Mouse (Mus musculus): ENCODE measurements around the gene Desi2. TPM values are rescaled to one million over a fixed set of nuclear protein-coding genes. Genes with fewer than 3 reads are reported as not detected.
A peak's percentile ranks its signal among the peaks of the same experiment; 100 is the strongest.

Gene Desi2
- polyA plus RNA-seq, 1 experiment = 10.1 TPM

GRCm38 (mm10) chr1:178234109-178234508 is 46.9 kb downstream of the Desi2 start:
- H3K79me2 ChIP-seq (ENCODE audit: control insufficient read depth, insufficient read depth) = no peaks in the 10 kb centered on the region
- peaks cover 1% of the 10 kb centered on the region for H3K79me3 ChIP-seq (ENCODE audit: low read depth)
- no peak for TF ChIP-seq USF1 (IDR thresholded peaks at IDR 0.05; ENCODE audit: low read depth)
- no peak for TF ChIP-seq MYOG (IDR thresholded peaks at IDR 0.05; ENCODE audit: control insufficient read depth, extremely low read depth, insufficient read length)
- no peak for TF ChIP-seq FOSL1 (IDR thresholded peaks at IDR 0.05; ENCODE audit: insufficient read depth, low read length, poor library complexity, severe bottlenecking)
- TF ChIP-seq MAX (IDR thresholded peaks at IDR 0.05) = no peak
- no peak for TF ChIP-seq CEBPB (IDR thresholded peaks at IDR 0.05; ENCODE audit: low read depth)
- TF ChIP-seq MYOD1 (IDR thresholded peaks at IDR 0.05; ENCODE audit: control insufficient read depth, insufficient read length, low read depth) = no peak
- no peak for TF ChIP-seq CTCF (IDR thresholded peaks at IDR 0.05; ENCODE audit: control insufficient read depth, insufficient read depth, insufficient read length)
- no peak overlapping the region for H3ac ChIP-seq (ENCODE audit: control insufficient read depth, insufficient read length, low read depth)
- H3K27me3 ChIP-seq (ENCODE audit: control insufficient read depth, insufficient read depth, insufficient read length) = no peaks in the 10 kb centered on the region
- H3K4me3 ChIP-seq (ENCODE audit: insufficient read depth, poor library complexity, severe bottlenecking) = no peak overlapping the region
- H3K36me3 ChIP-seq (ENCODE audit: control insufficient read depth, insufficient read depth) = peaks cover 6% of the 10 kb centered on the region

DNA sequence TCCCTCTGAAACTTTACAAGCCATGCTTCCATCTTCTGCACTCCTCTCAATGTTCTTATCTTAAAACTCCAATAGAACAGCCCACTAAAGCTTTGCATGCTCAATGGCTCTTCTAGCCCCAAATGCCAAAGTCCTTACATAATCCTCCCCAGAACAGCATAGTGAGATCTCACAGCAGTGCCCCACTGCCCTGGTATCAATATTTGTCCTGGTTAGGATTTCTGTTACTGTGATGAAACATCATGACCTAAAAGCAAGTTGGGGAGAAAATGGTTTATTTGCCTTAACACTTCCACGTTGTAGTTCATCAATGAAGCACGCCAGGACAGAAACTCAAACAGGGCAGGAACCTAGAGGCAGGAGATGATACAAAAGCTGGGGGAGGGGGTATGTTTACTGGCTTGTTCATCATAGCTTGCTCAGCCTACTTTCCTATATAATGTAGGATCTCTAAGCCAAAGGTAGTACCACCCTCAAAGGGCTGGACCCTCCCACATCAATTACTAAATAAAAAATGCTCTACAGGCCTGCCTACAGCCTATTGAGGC is 48.8 kb downstream of the Desi2 start:
- no peak overlapping the region for H3ac ChIP-seq (ENCODE audit: control insufficient read depth, insufficient read length, low read depth)
- H3K4me3 ChIP-seq (ENCODE audit: insufficient read depth, poor library complexity, severe bottlenecking) = no peak overlapping the region
- H3K27me3 ChIP-seq (ENCODE audit: control insufficient read depth, insufficient read depth, insufficient read length) = no peaks in the 10 kb centered on the region
- no peak for TF ChIP-seq CEBPB (IDR thresholded peaks at IDR 0.05; ENCODE audit: low read depth)
- TF ChIP-seq USF1 (IDR thresholded peaks at IDR 0.05; ENCODE audit: low read depth) = no peak
- TF ChIP-seq CTCF (IDR thresholded peaks at IDR 0.05; ENCODE audit: control insufficient read depth, insufficient read depth, insufficient read length) = no peak
- no peak for TF ChIP-seq MYOG (IDR thresholded peaks at IDR 0.05; ENCODE audit: control insufficient read depth, extremely low read depth, insufficient read length)
- no peak for TF ChIP-seq MYOD1 (IDR thresholded peaks at IDR 0.05; ENCODE audit: control insufficient read depth, insufficient read length, low read depth)
- TF ChIP-seq FOSL1 (IDR thresholded peaks at IDR 0.05; ENCODE audit: insufficient read depth, low read length, poor library complexity, severe bottlenecking) = no peak
- TF ChIP-seq MAX (IDR thresholded peaks at IDR 0.05) = no peak
- peaks cover 6% of the 10 kb centered on the region for H3K36me3 ChIP-seq (ENCODE audit: control insufficient read depth, insufficient read depth)
- H3K79me3 ChIP-seq (ENCODE audit: low read depth) = peaks cover 1% of the 10 kb centered on the region
- H3K79me2 ChIP-seq (ENCODE audit: control insufficient read depth, insufficient read depth) = no peaks in the 10 kb centered on the region

DNA sequence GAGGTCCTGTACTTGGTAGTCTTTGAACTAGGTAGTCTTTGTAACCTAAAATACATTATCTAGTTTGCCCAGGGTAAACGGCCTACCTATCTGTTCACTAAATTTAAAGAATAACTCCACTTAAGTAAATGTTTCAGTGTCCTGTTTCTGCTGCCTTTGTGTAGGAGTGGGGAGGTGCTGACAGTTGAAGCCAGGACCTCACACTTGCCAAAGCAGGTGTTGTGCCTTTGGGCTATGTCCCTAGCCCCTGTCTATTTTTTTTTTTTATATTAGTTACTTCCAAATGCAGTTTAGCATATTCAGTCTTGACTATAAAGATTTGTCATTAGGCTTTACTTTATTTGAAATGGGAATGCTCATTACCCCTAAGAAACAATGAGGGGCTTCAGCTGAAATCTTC is 51.5 kb downstream of the Desi2 start:
- H3K4me3 ChIP-seq (ENCODE audit: insufficient read depth, poor library complexity, severe bottlenecking) = no peak overlapping the region
- no peak for TF ChIP-seq USF1 (IDR thresholded peaks at IDR 0.05; ENCODE audit: low read depth)
- TF ChIP-seq FOSL1 (IDR thresholded peaks at IDR 0.05; ENCODE audit: insufficient read depth, low read length, poor library complexity, severe bottlenecking) = no peak
- TF ChIP-seq MYOG (IDR thresholded peaks at IDR 0.05; ENCODE audit: control insufficient read depth, extremely low read depth, insufficient read length) = no peak
- TF ChIP-seq CTCF (IDR thresholded peaks at IDR 0.05; ENCODE audit: control insufficient read depth, insufficient read depth, insufficient read length) = no peak
- no peak for TF ChIP-seq MAX (IDR thresholded peaks at IDR 0.05)
- TF ChIP-seq CEBPB (IDR thresholded peaks at IDR 0.05; ENCODE audit: low read depth) = no peak
- no peak for TF ChIP-seq MYOD1 (IDR thresholded peaks at IDR 0.05; ENCODE audit: control insufficient read depth, insufficient read length, low read depth)
- H3K79me2 ChIP-seq (ENCODE audit: control insufficient read depth, insufficient read depth) = no peaks in the 10 kb centered on the region
- no peaks in the 10 kb centered on the region for H3K79me3 ChIP-seq (ENCODE audit: low read depth)
- H3K27me3 ChIP-seq (ENCODE audit: control insufficient read depth, insufficient read depth, insufficient read length) = no peaks in the 10 kb centered on the region
- H3ac ChIP-seq (ENCODE audit: control insufficient read depth, insufficient read length, low read depth) = no peak overlapping the region
- H3K36me3 ChIP-seq (ENCODE audit: control insufficient read depth, insufficient read depth) = peaks cover 11% of the 10 kb centered on the region

- Histone ChIP-seq H3K79me3 (ENCODE audit: low read depth) (no peaks in the 10 kb centered on the region), H3ac (ENCODE audit: control insufficient read depth, insufficient read length, low read depth) (no peak overlapping the region), H3K79me2 (ENCODE audit: control insufficient read depth, insufficient read depth) (no peaks in the 10 kb centered on the region), H3K27me3 (ENCODE audit: control insufficient read depth, insufficient read depth, insufficient read length) (no peaks in the 10 kb centered on the region), H3K36me3 (ENCODE audit: control insufficient read depth, insufficient read depth) (peaks cover 31% of the 10 kb centered on the region), H3K4me3 (ENCODE audit: insufficient read depth, poor library complexity, severe bottlenecking) (no peak overlapping the region)
- TF ChIP-seq CEBPB (IDR thresholded peaks at IDR 0.05; ENCODE audit: low read depth) = no peak
- peak; percentile 61 for TF ChIP-seq MAX (IDR thresholded peaks at IDR 0.05)
Measured at GRCm38 (mm10) chr1:178241884-178242508, 54.8 kb downstream of the Desi2 start.

DNA sequence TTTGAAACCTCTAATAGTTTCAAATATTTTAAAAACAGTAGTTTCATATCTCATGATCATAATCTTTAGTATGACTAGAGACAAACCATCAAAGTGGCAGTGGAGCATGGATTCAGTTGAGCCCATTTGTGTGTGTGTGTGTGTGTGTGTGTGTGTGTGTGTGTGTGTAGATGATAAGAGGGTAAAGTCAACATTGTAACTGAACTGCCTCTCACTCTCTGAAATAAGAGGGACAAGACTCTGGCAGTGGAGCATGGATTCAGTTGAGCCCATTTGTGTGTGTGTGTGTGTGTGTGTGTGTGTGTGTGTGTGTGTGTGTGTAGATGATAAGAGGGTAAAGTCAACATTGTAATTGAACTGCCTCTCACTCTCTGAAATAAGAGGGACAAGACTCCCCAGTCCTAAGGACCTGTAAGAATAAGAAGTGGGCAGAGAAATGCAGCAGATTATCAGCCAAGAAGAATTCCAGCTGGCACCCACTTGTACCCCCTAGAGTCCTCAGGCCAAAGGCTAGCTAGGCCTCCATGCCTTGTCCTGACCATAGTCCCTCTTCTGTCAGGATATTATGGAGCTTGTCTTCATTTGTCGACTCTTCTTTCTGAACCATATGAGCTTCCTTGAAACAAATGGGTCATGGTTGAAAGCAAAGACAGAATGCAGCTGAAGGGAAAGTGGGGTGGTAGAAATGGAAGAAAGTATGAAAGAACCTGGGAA is 61.0 kb downstream of the Desi2 start:
- H3K79me3 ChIP-seq (ENCODE audit: low read depth) = no peaks in the 10 kb centered on the region
- no peak for TF ChIP-seq FOSL1 (IDR thresholded peaks at IDR 0.05; ENCODE audit: insufficient read depth, low read length, poor library complexity, severe bottlenecking)
- no peak for TF ChIP-seq USF1 (IDR thresholded peaks at IDR 0.05; ENCODE audit: low read depth)
- TF ChIP-seq MYOD1 (IDR thresholded peaks at IDR 0.05; ENCODE audit: control insufficient read depth, insufficient read length, low read depth) = no peak
- TF ChIP-seq CEBPB (IDR thresholded peaks at IDR 0.05; ENCODE audit: low read depth) = no peak
- no peak for TF ChIP-seq CTCF (IDR thresholded peaks at IDR 0.05; ENCODE audit: control insufficient read depth, insufficient read depth, insufficient read length)
- no peak for TF ChIP-seq MAX (IDR thresholded peaks at IDR 0.05)
- TF ChIP-seq MYOG (IDR thresholded peaks at IDR 0.05; ENCODE audit: control insufficient read depth, extremely low read depth, insufficient read length) = no peak
- H3K4me3 ChIP-seq (ENCODE audit: insufficient read depth, poor library complexity, severe bottlenecking) = no peak overlapping the region
- H3K79me2 ChIP-seq (ENCODE audit: control insufficient read depth, insufficient read depth) = no peaks in the 10 kb centered on the region
- no peak overlapping the region for H3ac ChIP-seq (ENCODE audit: control insufficient read depth, insufficient read length, low read depth)
- H3K36me3 ChIP-seq (ENCODE audit: control insufficient read depth, insufficient read depth) = peaks cover 51% of the 10 kb centered on the region
- no peaks in the 10 kb centered on the region for H3K27me3 ChIP-seq (ENCODE audit: control insufficient read depth, insufficient read depth, insufficient read length)
